Mouse (Mus musculus) lung, embryonic 15.5 days (tissue): Measurements from ENCODE around the gene Fam184b. TPM values are rescaled to one million over a fixed set of nuclear protein-coding genes. Genes with fewer than 3 reads are reported as not detected.

Source experiments
- ATAC-seq: fragments of 200-750 bp; cut with Nextera tagmentation; 2 replicates; pipeline ENCODE4 v1.8.0; 2017; ENCODE audit warnings: moderate number of reproducible peaks, borderline replicate concordance; ENCODE audit not compliant: low FRiP score, low TSS enrichment; ENCODE audit errors: extremely low read depth
- H3K27ac ChIP-seq: fragments of 300-500 bp; sonication (generic); 2 replicates; pipeline ENCODE4 v1.5.1; 2015; ENCODE audit warnings: moderate library complexity, mild to moderate bottlenecking, inconsistent platforms
- H3K27me3 ChIP-seq: fragments of 300-500 bp; sonication (generic); 2 replicates; pipeline ENCODE4 v1.6.1; 2015; ENCODE audit warnings: inconsistent platforms
- H3K36me3 ChIP-seq: fragments of 300-500 bp; sonication (generic); 2 replicates; pipeline ENCODE4 v1.6.1; 2015; ENCODE audit warnings: inconsistent platforms
- H3K4me1 ChIP-seq: fragments of 300-500 bp; sonication (generic); 2 replicates; pipeline ENCODE4 v1.6.1; 2015; ENCODE audit warnings: inconsistent platforms
- H3K4me2 ChIP-seq: fragments of 300-500 bp; sonication (generic); 2 replicates; pipeline ENCODE4 v1.6.1; 2015; ENCODE audit warnings: inconsistent platforms, mild to moderate bottlenecking, moderate library complexity
- H3K4me3 ChIP-seq: fragments of 300-500 bp; sonication (generic); 2 replicates; pipeline ENCODE4 v1.5.1; 2015; ENCODE audit warnings: mild to moderate bottlenecking, inconsistent platforms
- H3K9ac ChIP-seq: fragments of 300-500 bp; sonication (generic); 2 replicates; pipeline ENCODE4 v1.6.1; 2015; ENCODE audit warnings: inconsistent platforms
- H3K9me3 ChIP-seq: fragments of 300-500 bp; sonication (generic); 2 replicates; pipeline ENCODE4 v1.6.1; 2016; ENCODE audit warnings: inconsistent platforms
- whole genome bisulfite sequencing: fragments of 180-500 bp; shearing (Covaris S2); methylation state at CpG from one replicate; pipeline ENCODE4 v1.1.7; 2015; 5-methylcytosine and 5-hydroxymethylcytosine counted together
- polyA plus RNA-seq: library from polyadenylated mRNA; unstranded; fragments of >200 nt; fragmentation: Nextera tagmentation; extraction: Ambion mirVana; gene quantifications from 2 replicates; pipeline ENCODE4 v1.2.1, GENCODE M21; 2015

Gene Fam184b
- polyA plus RNA-seq, 1 experiment from 2014 or later = 0.25 TPM

GRCm38 (mm10) chr5:45534319-45535098 lies 104.9 kb downstream of the Fam184b start:
- Histone ChIP-seq H3K27me3 (no peaks in the 10 kb centered on the region), H3K36me3 (peaks cover 6% of the 10 kb centered on the region; the same call in 1 of the 2 replicates), H3K27ac (no peak overlapping the region), H3K9ac (no peak overlapping the region), H3K4me1 (no peaks in the 10 kb centered on the region), H3K9me3 (no peaks in the 10 kb centered on the region), H3K4me2 (0 out of 2 replicates have a peak overlapping the region, but pooled peaks have one; percentile 4), H3K4me3 (no peak overlapping the region)
- ATAC-seq = peak; percentile 57
- WGBS = 7% methylated on average over 17 of the region's 17 CpGs

GRCm38 (mm10) chr5:45529696-45530095 lies 109.7 kb downstream of the Fam184b start:
- WGBS = 78% methylated on average over 3 of the region's 3 CpGs
- Histone ChIP-seq H3K9me3 (no peaks in the 10 kb centered on the region), H3K4me1 (no peaks in the 10 kb centered on the region), H3K4me2 (no peak overlapping the region), H3K36me3 (peaks cover 45% of the 10 kb centered on the region), H3K27me3 (no peaks in the 10 kb centered on the region), H3K9ac (no peak overlapping the region), H3K4me3 (no peak overlapping the region), H3K27ac (no peak overlapping the region)
- no peak for ATAC-seq

- Histone ChIP-seq H3K9me3 (no peaks in the 10 kb centered on the region), H3K27ac (no peak overlapping the region), H3K27me3 (no peaks in the 10 kb centered on the region), H3K4me2 (no peak overlapping the region), H3K9ac (no peak overlapping the region), H3K36me3 (peaks cover 58% of the 10 kb centered on the region), H3K4me1 (peaks cover 8% of the 10 kb centered on the region), H3K4me3 (no peak overlapping the region)
- 91% methylated on average over 4 of the region's 4 CpGs for WGBS
- no peak for ATAC-seq
Observed at GRCm38 (mm10) chr5:45526338-45526737, 113.1 kb downstream of the Fam184b start.

- Histone ChIP-seq H3K27me3 (no peaks in the 10 kb centered on the region), H3K9me3 (no peaks in the 10 kb centered on the region), H3K9ac (no peak overlapping the region), H3K36me3 (peaks cover 58% of the 10 kb centered on the region), H3K27ac (no peak overlapping the region), H3K4me3 (no peak overlapping the region), H3K4me1 (peaks cover 11% of the 10 kb centered on the region), H3K4me2 (no peak overlapping the region)
- no peak for ATAC-seq
- WGBS = 94% methylated on average over 10 of the region's 10 CpGs
Observed at GRCm38 (mm10) chr5:45525101-45525500, 114.3 kb downstream of the Fam184b start.

GRCm38 (mm10) chr5:45521601-45522000 lies 117.8 kb downstream of the Fam184b start:
- Histone ChIP-seq H3K4me2 (peak overlapping the region; percentile 81), H3K27me3 (no peaks in the 10 kb centered on the region), H3K9me3 (no peaks in the 10 kb centered on the region), H3K36me3 (peaks cover 32% of the 10 kb centered on the region), H3K4me1 (peaks cover 17% of the 10 kb centered on the region), H3K4me3 (0 out of 2 replicates have a peak overlapping the region, but pooled peaks have one; percentile 95), H3K27ac (no peak overlapping the region), H3K9ac (no peak overlapping the region)
- ATAC-seq = no peak
- WGBS = 89% methylated on average over 6 of the region's 6 CpGs

- Histone ChIP-seq H3K36me3 (peaks cover 27% of the 10 kb centered on the region), H3K4me2 (peak overlapping the region; percentile 81), H3K9ac (peak overlapping the region; percentile 94), H3K4me1 (peaks cover 17% of the 10 kb centered on the region), H3K9me3 (no peaks in the 10 kb centered on the region), H3K4me3 (peak overlapping the region; percentile 95), H3K27ac (no peak overlapping the region), H3K27me3 (no peaks in the 10 kb centered on the region)
- 4% methylated on average over 5 of the region's 5 CpGs for WGBS
- ATAC-seq = no peak; the same call in 1 of the 2 replicates
Observed at GRCm38 (mm10) chr5:45520809-45521110, 118.7 kb downstream of the Fam184b start.

GRCm38 (mm10) chr5:45519960-45520808 lies 119.2 kb downstream of the Fam184b start, which contains the start of gene Med28:
Med28 (plus strand) TSS chr5:45520229.
- Histone ChIP-seq H3K36me3 (peaks cover 23% of the 10 kb centered on the region), H3K4me1 (peaks cover 17% of the 10 kb centered on the region), H3K9ac (peak within 1 kb of the TSS; percentile 94), H3K9me3 (no peaks in the 10 kb centered on the region), H3K4me2 (peak within 1 kb of the TSS; percentile 81), H3K27me3 (no peaks in the 10 kb centered on the region), H3K4me3 (peak within 1 kb of the TSS; percentile 95), H3K27ac (peak within 1 kb of the TSS; percentile 48; the same call in 1 of the 2 replicates)
- peak; percentile 96 for ATAC-seq
- WGBS = 2% methylated on average over 56 of the region's 56 CpGs

- Histone ChIP-seq H3K27ac (no peak overlapping the region), H3K4me3 (no peak overlapping the region), H3K36me3 (peaks cover 40% of the 10 kb centered on the region), H3K9me3 (no peaks in the 10 kb centered on the region), H3K4me2 (no peak overlapping the region), H3K9ac (no peak overlapping the region), H3K27me3 (no peaks in the 10 kb centered on the region), H3K4me1 (peaks cover 6% of the 10 kb centered on the region; the same call in 1 of the 2 replicates)
- ATAC-seq = no peak
- WGBS = 91% methylated on average over 10 of the region's 10 CpGs
Observed at GRCm38 (mm10) chr5:45515151-45515743, 124.2 kb downstream of the Fam184b start.

- 74% methylated on average over 1 of the region's 1 CpGs for WGBS
- H3K4me3 ChIP-seq = no peak overlapping the region
- H3K9me3 ChIP-seq = no peaks in the 10 kb centered on the region
- no peak for ATAC-seq
- no peaks in the 10 kb centered on the region for H3K27me3 ChIP-seq
- no peak overlapping the region for H3K4me2 ChIP-seq
- no peak overlapping the region for H3K9ac ChIP-seq
- no peak overlapping the region for H3K27ac ChIP-seq
- H3K4me1 ChIP-seq = peaks cover 3% of the 10 kb centered on the region; the same call in 1 of the 2 replicates
- H3K36me3 ChIP-seq = peaks cover 46% of the 10 kb centered on the region
Observed at GRCm38 (mm10) chr5:45514599-45514998, 124.8 kb downstream of the Fam184b start.

GRCm38 (mm10) chr5:45513511-45513910 lies 125.9 kb downstream of the Fam184b start:
- no peak for ATAC-seq
- Histone ChIP-seq H3K4me3 (no peak overlapping the region), H3K27ac (no peak overlapping the region), H3K4me1 (no peaks in the 10 kb centered on the region), H3K9me3 (no peaks in the 10 kb centered on the region), H3K9ac (no peak overlapping the region), H3K27me3 (no peaks in the 10 kb centered on the region), H3K4me2 (no peak overlapping the region), H3K36me3 (peaks cover 51% of the 10 kb centered on the region)
- WGBS = 82% methylated on average over 2 of the region's 2 CpGs

GRCm38 (mm10) chr5:45512908-45513307 lies 126.5 kb downstream of the Fam184b start:
- Histone ChIP-seq H3K4me1 (no peaks in the 10 kb centered on the region), H3K4me2 (no peak overlapping the region), H3K27ac (no peak overlapping the region), H3K4me3 (no peak overlapping the region), H3K27me3 (no peaks in the 10 kb centered on the region), H3K36me3 (peaks cover 52% of the 10 kb centered on the region), H3K9me3 (no peaks in the 10 kb centered on the region), H3K9ac (no peak overlapping the region)
- ATAC-seq = no peak
- 89% methylated on average over 6 of the region's 6 CpGs for WGBS
